Mouse (Mus musculus) CD8-positive naive resting alpha-beta T cell, adult 2 months (primary cell): Measurements from ENCODE around the gene Bub3.

ENCODE experiments used
- DNase-seq, 2 experiments: peaks; one replicate each; pipeline ENCODE4 v3.0.0; 2022; ENCODE audit warnings: low read depth in 2 of 2, low spot score in 2 of 2

Bub3 gene

GRCm38 (mm10) chr7:131559986-131560696, at the start of gene Bub3:
Gene Bub3 (plus strand): TSS chr7:131560222.
- DNase-seq, result peak; percentile 83 to 86

DNA sequence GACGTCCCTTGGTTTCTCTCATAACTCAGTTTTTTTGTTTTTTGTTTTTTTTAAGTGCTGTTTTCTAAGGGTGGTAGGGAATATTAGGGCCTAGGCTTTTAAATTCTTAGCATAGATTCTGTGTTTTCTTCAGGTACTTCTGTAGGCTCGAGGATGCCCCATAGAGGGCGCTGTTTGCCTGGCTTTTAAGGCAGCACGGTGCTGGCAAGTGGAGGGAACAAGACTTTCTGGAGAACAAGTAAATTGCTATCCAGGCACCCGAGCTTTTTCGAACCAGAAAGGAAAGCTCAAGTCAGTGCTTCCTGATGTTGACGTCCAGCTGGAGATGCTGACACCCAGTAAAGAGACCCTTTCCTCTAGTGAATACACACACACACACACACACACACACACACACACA, 20.0 kb upstream of the Bub3 start:
- peak; percentile 62 to 68 for DNase-seq

GRCm38 (mm10) chr7:131541184-131542114, 18.6 kb upstream of the Bub3 start:
- no peak for DNase-seq

- DNase-seq, result no peak
These were observed 17.7 kb upstream of the Bub3 start, which contains the start of gene Hmx3 for GRCm38 (mm10) chr7:131542115-131542871. Gene Hmx3 (plus strand): TSS chr7:131542867.

DNA sequence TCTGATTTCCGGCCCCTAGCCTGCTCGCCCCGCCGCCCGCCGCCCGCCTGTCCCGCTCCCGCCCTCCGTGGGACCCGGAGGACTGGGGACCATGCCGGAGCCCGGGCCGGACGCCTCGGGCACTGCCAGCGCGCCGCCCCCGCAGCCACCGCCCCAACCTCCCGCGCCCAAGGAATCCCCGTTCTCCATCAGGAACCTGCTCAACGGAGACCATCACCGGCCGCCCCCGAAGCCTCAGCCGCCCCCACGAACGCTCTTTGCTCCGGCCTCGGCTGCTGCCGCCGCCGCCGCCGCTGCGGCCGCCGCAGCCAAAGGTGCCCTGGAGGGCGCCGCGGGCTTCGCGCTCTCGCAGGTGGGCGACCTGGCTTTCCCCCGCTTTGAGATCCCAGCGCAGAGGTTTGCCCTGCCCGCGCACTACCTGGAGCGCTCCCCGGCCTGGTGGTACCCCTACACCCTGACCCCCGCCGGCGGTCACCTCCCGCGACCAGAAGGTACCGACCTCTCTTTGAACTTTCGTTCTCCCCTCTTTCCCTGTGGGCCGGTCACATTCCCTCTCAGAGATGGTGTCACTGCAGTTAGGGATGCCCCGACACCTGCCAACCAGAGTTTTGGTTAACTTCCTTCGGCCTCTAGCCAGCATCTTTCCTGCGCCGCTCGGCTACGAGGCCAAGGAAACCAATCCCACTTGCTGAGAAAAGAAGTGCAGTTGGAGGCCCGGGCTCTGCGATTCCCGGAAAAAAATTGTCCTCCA, 17.0 kb upstream of the Bub3 start:
- DNase-seq, result no peak

GRCm38 (mm10) chr7:131543623-131544481, 16.2 kb upstream of the Bub3 start:
- no peak for DNase-seq

DNA sequence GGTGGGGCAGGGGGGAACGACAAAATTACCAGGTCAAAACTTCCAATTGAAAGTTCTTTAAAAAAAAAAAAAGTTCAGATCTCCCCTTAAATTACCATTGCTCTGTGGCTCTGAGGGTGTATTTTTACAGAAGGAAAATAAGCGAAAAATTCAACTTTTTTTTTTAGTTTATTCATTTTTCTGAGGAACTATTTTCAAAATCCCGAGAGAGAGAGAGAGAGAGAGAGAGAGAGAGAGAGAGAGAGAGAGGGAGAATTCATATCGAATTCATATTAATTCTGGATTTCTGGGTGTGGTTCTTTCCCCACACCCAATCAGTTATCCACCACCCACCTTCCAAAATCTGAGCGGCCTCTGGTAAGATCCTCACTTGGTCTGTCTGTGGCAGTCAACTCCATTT, 15.2 kb upstream of the Bub3 start:
- no peak for DNase-seq

DNA sequence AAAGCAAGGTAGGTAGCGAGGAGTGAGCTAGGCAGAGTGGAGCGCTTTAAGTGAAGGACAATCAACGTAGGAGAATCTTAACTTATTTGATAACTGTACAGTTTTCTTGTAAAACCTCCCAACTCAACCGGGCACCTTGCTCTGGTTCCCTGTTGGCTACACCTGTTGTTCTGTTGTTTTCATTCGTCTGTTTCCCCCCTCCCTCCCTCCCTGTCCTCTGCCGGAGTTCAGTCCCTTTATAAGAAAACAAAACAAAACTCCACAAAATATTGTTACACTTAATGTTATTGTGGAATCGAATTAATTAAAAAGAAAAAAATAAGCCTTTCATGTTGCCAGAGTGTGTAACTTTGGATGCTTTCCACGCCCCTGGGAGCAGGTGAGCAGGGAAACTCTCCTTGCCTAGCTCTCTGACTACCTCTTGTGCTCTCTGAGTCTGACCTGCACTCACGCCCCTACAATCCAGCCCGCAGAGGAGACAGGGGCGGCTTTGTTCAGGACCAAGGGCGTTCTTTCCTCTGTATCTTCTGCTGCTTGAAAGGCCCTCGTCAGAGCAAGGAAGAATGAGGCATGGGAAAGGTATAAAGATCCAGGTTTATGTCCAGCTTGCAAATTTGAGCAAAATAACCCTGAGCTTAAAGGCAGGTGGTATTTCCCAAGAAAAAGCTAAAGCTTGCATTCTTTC, 14.2 kb upstream of the Bub3 start:
- DNase-seq, result no peak

DNA sequence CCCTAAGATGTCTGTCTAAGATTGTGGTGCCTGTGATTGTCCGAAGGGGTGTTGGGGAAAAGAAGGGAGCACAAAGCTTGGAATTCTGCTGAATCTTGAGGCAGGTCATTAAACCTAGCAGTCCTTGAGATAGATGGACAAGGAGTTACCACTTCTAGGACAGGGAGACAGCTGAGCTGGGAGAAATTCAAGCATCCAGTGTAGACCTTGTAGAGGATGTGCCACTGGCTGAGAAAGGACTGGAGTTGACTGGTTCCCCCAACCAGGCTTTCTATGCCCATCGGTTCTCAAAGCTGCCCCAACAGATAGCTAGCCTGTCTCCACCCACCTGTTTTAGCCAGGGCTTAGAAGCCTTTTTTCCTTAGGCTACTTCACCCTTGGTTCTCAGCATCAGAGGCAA, 13.6 kb upstream of the Bub3 start:
- no peak for DNase-seq

- DNase-seq, result no peak
These were observed 12.5 kb upstream of the Bub3 start for GRCm38 (mm10) chr7:131547481-131547880.

DNA sequence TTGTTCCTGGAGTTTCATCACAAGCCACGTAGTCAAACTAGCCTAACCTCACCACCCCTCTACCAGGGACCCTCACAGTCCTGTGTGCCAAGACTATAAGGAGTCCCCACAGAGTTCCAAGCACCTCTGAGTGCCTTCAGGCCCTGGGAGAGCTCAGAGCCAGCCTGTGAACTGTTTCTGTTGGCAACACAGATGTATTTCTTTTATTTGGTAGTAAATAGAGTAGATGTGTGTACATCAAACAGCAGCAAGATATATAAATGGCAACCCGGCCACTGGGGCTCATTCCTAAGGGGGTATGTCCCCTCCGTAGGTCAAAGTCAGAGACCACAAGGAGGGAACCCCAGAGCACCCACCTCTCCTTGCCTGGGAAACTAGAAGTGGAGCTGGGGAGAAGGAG, 11.5 kb upstream of the Bub3 start, which contains the start of gene Hmx2:
Gene Hmx2 (plus strand): TSS at position 301 of the 400 bp plus-strand sequence.
- no peak for DNase-seq

DNA sequence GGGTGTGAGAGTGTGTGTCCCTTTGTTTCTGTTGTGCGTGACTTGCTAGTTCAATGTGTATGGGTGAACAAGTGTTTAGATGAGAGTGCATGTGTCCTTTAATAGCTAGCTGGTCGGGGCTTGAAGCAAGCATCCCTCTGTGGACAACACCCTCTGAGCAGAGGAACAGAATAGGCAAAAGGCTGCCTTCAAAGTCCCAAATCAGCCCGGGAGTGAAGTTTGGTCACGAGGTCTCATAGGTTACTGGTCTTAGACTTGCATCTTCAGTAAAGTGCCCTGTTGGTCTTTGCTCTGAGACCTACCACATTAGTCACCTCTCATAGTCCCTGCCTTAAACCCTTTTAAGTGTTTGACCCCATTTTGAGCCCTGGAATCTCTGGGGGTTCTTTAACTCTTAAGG, 8.6 kb upstream of the Bub3 start:
- DNase-seq, result no peak

GRCm38 (mm10) chr7:131551931-131552741, 7.9 kb upstream of the Bub3 start:
- no peak for DNase-seq

- no peak for DNase-seq
These were observed 7.2 kb upstream of the Bub3 start for GRCm38 (mm10) chr7:131552781-131553180.

DNA sequence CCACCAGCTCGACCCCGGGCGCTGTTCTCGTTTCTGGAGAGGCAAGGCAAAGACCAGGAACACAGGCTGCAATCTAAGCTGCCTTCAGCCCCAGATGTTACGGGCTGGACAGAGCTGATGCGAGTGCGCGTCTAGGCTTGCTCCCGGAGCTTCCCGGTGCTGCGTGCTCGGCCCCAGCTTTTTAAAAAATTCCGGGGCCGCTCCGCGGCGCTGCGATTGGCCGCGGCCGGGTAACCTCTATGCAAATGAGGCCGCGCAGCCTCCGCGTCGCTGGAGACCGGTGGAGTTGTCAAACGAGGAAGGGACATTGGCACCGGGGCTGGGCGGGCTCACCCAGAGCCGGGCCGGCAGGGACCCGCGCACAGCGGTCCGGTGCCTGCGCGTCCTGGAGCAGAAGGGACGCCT, 6.2 kb upstream of the Bub3 start:
- DNase-seq, result no peak

- DNase-seq, result no peak
These were observed 5.5 kb upstream of the Bub3 start for GRCm38 (mm10) chr7:131554341-131555180.

- DNase-seq, result no peak
These were observed 4.5 kb upstream of the Bub3 start for GRCm38 (mm10) chr7:131555301-131556081.
